In the genomic region with DNA sequence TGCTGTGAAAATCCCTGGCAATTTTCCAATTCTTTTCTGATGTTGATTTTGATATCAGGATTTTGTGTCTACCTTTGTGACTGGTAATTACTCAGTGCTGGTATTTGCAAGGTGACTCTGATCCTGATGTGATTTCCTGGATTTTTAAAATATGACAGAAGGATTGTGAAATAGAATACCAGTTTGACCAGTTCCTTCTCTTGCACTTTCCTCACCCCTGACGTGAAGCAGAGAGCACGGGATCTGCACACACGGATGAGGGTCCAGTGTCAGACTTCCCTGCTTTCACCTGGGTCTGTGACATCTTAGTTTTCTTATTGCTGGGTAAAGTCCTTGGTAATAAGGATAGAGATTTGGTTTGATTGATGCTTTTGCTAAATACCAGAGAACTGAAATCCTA, we compare ENCODE assay signal across 23 mouse cellular contexts.
DNase-seq lines count a peak whose midpoint lies in the region; ATAC-seq and TF ChIP-seq lines count a peak whose summit lies in the region.
"Had no signal": no experiment of that assay in that cellular context is flagged by ENCODE, and none has a peak within 500 bp of the region (broad histone marks: within the 10 kb centered on the region; RNA-seq: fewer than 3 reads in every experiment).

No protein-coding gene starts in this region.

- no peaks in the 10 kb centered on the region for H3K9me3 ChIP-seq in embryonic facial prominence, embryonic 14.5 days (ENCODE audit: control insufficient read depth, low read length)
- no peaks in the 10 kb centered on the region for H3K9me3 ChIP-seq in embryonic facial prominence, embryonic 10.5 days
- no peaks in the 10 kb centered on the region for H3K9me3 ChIP-seq in lung, embryonic 14.5 days (ENCODE audit: low read depth, low read length)
- H3K9me3 ChIP-seq in intestine, embryonic 16.5 days (ENCODE audit: control insufficient read depth, low read length), result no peaks in the 10 kb centered on the region
- H3K9me3 ChIP-seq: embryonic facial prominence, embryonic 13.5 days; forebrain, embryonic 13.5 days; forebrain, embryonic 15.5 days had no signal

- no peak overlapping the region for H3K4me2 ChIP-seq in embryonic facial prominence, embryonic 14.5 days (ENCODE audit: low read depth, low read length)
- no peak overlapping the region for H3K4me2 ChIP-seq in lung, embryonic 14.5 days
- H3K4me2 ChIP-seq in intestine, embryonic 16.5 days (ENCODE audit: low read depth, low read length), result no peak overlapping the region
- H3K4me2 ChIP-seq: embryonic facial prominence, embryonic 13.5 days; forebrain, embryonic 13.5 days; forebrain, embryonic 15.5 days had no signal

- H3K4me1 ChIP-seq in embryonic facial prominence, embryonic 14.5 days (ENCODE audit: control insufficient read depth, insufficient read depth, low read length), result no peaks in the 10 kb centered on the region
- H3K4me1 ChIP-seq in embryonic facial prominence, embryonic 10.5 days, result no peaks in the 10 kb centered on the region
- H3K4me1 ChIP-seq in lung, embryonic 14.5 days (ENCODE audit: insufficient read depth), result no peaks in the 10 kb centered on the region
- H3K4me1 ChIP-seq in intestine, embryonic 16.5 days (ENCODE audit: control insufficient read depth, insufficient read depth, low read length), result no peaks in the 10 kb centered on the region
- H3K4me1 ChIP-seq: forebrain, embryonic 13.5 days had no signal

- H3K36me3 ChIP-seq in embryonic facial prominence, embryonic 14.5 days (ENCODE audit: control insufficient read depth, insufficient read depth, low read length), result no peaks in the 10 kb centered on the region
- H3K36me3 ChIP-seq in embryonic facial prominence, embryonic 10.5 days (replicated peaks), result no peaks in the 10 kb centered on the region
- no peaks in the 10 kb centered on the region for H3K36me3 ChIP-seq in lung, embryonic 14.5 days (ENCODE audit: insufficient read depth)
- H3K36me3 ChIP-seq in intestine, embryonic 16.5 days (ENCODE audit: control insufficient read depth, insufficient read depth, low read length), result no peaks in the 10 kb centered on the region
- H3K36me3 ChIP-seq: embryonic facial prominence, embryonic 13.5 days; forebrain, embryonic 15.5 days; G1E had no signal

- no peak for TF ChIP-seq CTCF in lung, embryonic 14.5 days (IDR thresholded peaks at IDR 0.05; ENCODE audit: low read depth)

- peak; percentile 37; the same call in 1 of the 2 replicates for ATAC-seq in embryonic facial prominence, embryonic 14.5 days (ENCODE audit: low read depth)
- ATAC-seq in lung, embryonic 14.5 days (ENCODE audit: insufficient read depth), result no peak
- peak; percentile 84 for ATAC-seq in intestine, embryonic 16.5 days
- ATAC-seq: activated CD4-positive, CD25-positive, alpha-beta regulatory T cell, adult 4 months; CD4-positive, CD25-positive, alpha-beta regulatory T cell, adult 4 months; forebrain, embryonic 13.5 days; forebrain, embryonic 15.5 days; forebrain, postnatal 0 days; Patski had no signal

- DNase-seq in embryonic facial prominence, embryonic 14.5 days (ENCODE audit: low spot score), result peak; percentile 15
- no peak for DNase-seq in embryonic facial prominence, embryonic 10.5 days (ENCODE audit: low spot score)
- peak; percentile 21 for DNase-seq in lung, embryonic 14.5 days
- DNase-seq in lung, postnatal 14 days, result no peak
- DNase-seq: adrenal gland, adult 8-10 months; adrenal gland, postnatal 14 days; adrenal gland, postnatal 36 days; B cell, adult 2 months; cerebellum, adult 11-12 months; cerebellum, adult 2 months; cerebellum, adult 9-10 months; cerebellum, postnatal 10 days; cerebellum, postnatal 25 days; forebrain, postnatal 0 days had no signal

- no peak overlapping the region for H3K27ac ChIP-seq in embryonic facial prominence, embryonic 14.5 days (replicated peaks; ENCODE audit: low read depth, low read length)
- H3K27ac ChIP-seq in embryonic facial prominence, embryonic 10.5 days (replicated peaks), result no peak overlapping the region
- no peak overlapping the region for H3K27ac ChIP-seq in lung, embryonic 14.5 days (ENCODE audit: low read depth)
- H3K27ac ChIP-seq in intestine, embryonic 16.5 days (ENCODE audit: low read length), result no peak overlapping the region
- H3K27ac ChIP-seq: embryonic facial prominence, embryonic 13.5 days; forebrain, embryonic 13.5 days; forebrain, embryonic 15.5 days had no signal

- no peak overlapping the region for H3K4me3 ChIP-seq in embryonic facial prominence, embryonic 14.5 days (ENCODE audit: low read depth, low read length)
- H3K4me3 ChIP-seq in embryonic facial prominence, embryonic 10.5 days, result no peak overlapping the region
- no peak overlapping the region for H3K4me3 ChIP-seq in lung, embryonic 14.5 days (ENCODE audit: low read depth, low read length)
- no peak overlapping the region for H3K4me3 ChIP-seq in intestine, embryonic 16.5 days (ENCODE audit: low read length)
- H3K4me3 ChIP-seq: embryonic facial prominence, embryonic 13.5 days; forebrain, embryonic 13.5 days; forebrain, embryonic 15.5 days had no signal

- H3K27me3 ChIP-seq in embryonic facial prominence, embryonic 14.5 days (replicated peaks; ENCODE audit: control insufficient read depth, insufficient read depth, low read length), result no peaks in the 10 kb centered on the region
- no peaks in the 10 kb centered on the region for H3K27me3 ChIP-seq in embryonic facial prominence, embryonic 10.5 days (replicated peaks; ENCODE audit: low read depth, poor library complexity, severe bottlenecking)
- H3K27me3 ChIP-seq in lung, embryonic 14.5 days (ENCODE audit: insufficient read depth, low read length), result no peaks in the 10 kb centered on the region
- H3K27me3 ChIP-seq in intestine, embryonic 16.5 days (replicated peaks; ENCODE audit: control insufficient read depth, insufficient read depth, low read length), result no peaks in the 10 kb centered on the region
- H3K27me3 ChIP-seq: CH12.LX; embryonic facial prominence, embryonic 13.5 days; forebrain, embryonic 13.5 days; forebrain, embryonic 15.5 days; Patski had no signal

- WGBS in embryonic facial prominence, embryonic 14.5 days, result 63% methylated on average over 3 of the region's 3 CpGs
- 87% methylated on average over 3 of the region's 3 CpGs for WGBS in embryonic facial prominence, embryonic 10.5 days
- 71% methylated on average over 3 of the region's 3 CpGs for WGBS in lung, embryonic 14.5 days
- 61% methylated on average over 3 of the region's 3 CpGs for WGBS in intestine, embryonic 16.5 days

- H3K9ac ChIP-seq in embryonic facial prominence, embryonic 14.5 days (ENCODE audit: low read depth, low read length), result no peak overlapping the region
- no peak overlapping the region for H3K9ac ChIP-seq in lung, embryonic 14.5 days
- H3K9ac ChIP-seq in intestine, embryonic 16.5 days (ENCODE audit: low read depth, low read length), result no peak overlapping the region
- H3K9ac ChIP-seq: embryonic facial prominence, embryonic 13.5 days; forebrain, embryonic 13.5 days; forebrain, embryonic 15.5 days; forebrain, postnatal 0 days had no signal

Comparison
In these comparisons a context has a peak if more than half of its experiments do, and no peak if none do; other contexts are left out.
1. DNase-seq: peak in embryonic facial prominence, embryonic 14.5 days (single experiment) and lung, embryonic 14.5 days (single experiment); none in embryonic facial prominence, embryonic 10.5 days (single experiment) and lung, postnatal 14 days (single experiment).